Mouse (Mus musculus): ENCODE measurements at regions not wholly inside any gene's neighbourhood (a gene's known extent, or its start where the extent isn't known, plus 50 kb on each side); places are given as distances from the start of the nearest gene placed in this dataset.
"Not testable (repeated sequence)": the region's sequence is repeated elsewhere in the genome, so short reads cannot be mapped to it uniquely, and the experiment has no call there.

- DNase-seq (ENCODE audit: extremely low spot score in 1 of 2, low spot score in 1 of 2) = no peak
Measured at GRCm38 (mm10) chr17:26335551-26335950, 79.1 kb upstream of the Neurl1b start.

- DNase-seq (ENCODE audit: extremely low spot score in 1 of 2, low spot score in 1 of 2) = no peak
Measured at GRCm38 (mm10) chr17:26336011-26336410, 78.6 kb upstream of the Neurl1b start.

DNA sequence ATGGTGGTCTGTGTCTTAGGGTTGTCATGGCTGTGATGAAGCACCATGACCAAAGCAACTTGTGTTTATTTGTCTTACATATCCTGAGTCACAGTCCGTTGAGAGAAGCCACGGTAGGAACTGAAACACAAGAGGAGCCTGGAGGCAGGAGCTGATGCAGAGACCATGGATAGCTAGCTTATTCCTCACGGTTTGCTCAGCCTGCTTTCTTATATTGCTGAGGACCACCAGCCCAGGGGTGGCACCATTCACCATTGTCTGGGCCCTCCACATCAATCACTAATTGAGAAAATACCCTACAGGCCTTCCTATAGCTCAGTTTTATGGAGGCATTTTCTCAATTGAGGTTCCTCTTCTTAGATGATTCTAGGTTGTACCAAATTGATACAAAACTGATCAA is 77.5 kb upstream of the Neurl1b start:
- no peak for DNase-seq (ENCODE audit: extremely low spot score in 1 of 2, low spot score in 1 of 2)

- DNase-seq (ENCODE audit: extremely low spot score in 1 of 2, low spot score in 1 of 2) = not testable (repeated sequence)
Measured at GRCm38 (mm10) chr17:26345436-26345835, 69.2 kb upstream of the Neurl1b start.

GRCm38 (mm10) chr17:26348116-26348515 is 66.5 kb upstream of the Neurl1b start:
- DNase-seq (ENCODE audit: extremely low spot score in 1 of 2, low spot score in 1 of 2) = no peak

DNA sequence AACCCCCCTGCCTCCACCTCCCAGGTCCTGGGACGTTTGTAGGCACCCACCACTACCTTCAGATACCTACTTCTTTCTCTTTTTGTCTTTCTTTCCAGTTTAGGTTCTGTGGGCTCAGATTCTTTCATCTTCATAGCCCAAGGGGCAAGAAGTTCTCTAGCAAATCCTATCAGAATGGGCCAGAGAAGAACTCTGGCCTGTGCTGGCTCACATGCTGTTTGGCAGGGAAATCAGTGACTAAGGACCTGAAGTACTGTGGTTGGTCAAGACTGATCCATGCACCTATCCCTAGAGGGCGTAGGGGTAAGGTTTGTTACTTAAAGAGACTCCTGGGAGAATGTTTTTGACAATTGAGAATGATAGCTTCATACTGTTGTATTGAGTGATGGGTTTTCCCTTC is 64.9 kb upstream of the Neurl1b start:
- DNase-seq (ENCODE audit: extremely low spot score in 1 of 2, low spot score in 1 of 2) = no peak

DNA sequence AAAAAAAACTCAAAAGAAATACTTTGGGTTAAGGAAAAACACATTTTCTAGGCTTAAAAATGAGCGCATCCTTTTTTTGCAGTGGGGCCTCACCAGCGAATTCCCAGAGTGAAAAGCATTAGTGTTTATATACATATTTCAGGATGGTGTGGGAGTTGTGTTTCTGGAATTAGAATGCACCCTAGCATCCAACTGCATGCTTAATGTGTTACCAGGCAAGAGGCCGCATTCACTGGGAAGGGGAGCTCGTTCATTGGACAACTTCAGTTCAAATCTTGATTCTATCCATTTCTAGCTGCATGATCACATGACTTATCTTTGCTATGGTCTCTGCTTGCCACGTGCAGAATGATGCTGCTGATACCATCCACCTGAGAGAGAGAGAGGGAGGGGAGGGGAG is 64.4 kb upstream of the Neurl1b start:
- DNase-seq (ENCODE audit: extremely low spot score in 1 of 2, low spot score in 1 of 2) = peak; percentile 60 to 63

GRCm38 (mm10) chr17:26351991-26352390 is 62.6 kb upstream of the Neurl1b start:
- DNase-seq (ENCODE audit: extremely low spot score in 1 of 2, low spot score in 1 of 2) = no peak

DNA sequence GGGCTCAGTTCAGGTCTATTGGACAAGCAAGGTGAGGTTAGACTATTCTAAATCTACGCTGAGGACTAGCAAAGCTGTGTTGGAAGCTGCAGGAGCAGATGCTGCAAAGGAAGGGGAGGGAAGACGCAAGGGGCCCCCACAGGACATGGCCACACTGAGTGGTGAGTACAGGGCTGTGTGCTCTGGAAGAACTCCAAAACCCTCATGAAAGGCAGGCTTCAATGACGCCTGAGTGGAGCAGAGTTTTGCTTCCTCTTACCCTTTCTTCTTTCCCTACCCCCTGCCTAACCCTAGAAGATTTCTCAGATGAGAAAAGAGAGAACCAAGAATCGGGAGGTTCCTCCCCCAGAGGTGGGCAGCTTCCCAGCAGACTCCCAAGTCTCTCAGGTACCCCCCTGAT is 61.9 kb upstream of the Neurl1b start:
- DNase-seq (ENCODE audit: extremely low spot score in 1 of 2, low spot score in 1 of 2) = no peak

DNA sequence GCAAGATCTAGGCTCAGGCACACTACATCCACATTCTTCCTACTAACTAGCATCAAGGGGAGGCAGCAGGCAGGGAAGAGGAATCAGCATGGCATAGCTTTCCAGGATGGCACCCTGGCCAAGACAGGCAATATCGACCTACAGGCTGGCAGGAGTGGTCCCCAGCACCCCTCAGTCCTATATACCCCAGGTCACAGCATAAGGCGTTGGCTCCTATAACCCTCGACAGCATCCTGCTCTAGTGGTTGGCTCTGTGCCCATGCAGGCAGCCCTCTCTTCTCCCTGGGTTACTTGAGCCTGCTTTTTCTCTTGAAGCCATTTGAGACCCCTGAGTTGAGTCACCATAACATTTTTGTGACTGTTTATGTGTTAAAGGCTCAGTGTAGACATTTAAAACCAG is 60.2 kb upstream of the Neurl1b start:
- no peak for DNase-seq (ENCODE audit: extremely low spot score in 1 of 2, low spot score in 1 of 2)

- DNase-seq (ENCODE audit: extremely low spot score in 1 of 2, low spot score in 1 of 2) = no peak
Measured at GRCm38 (mm10) chr17:26355301-26355700, 59.3 kb upstream of the Neurl1b start.

DNA sequence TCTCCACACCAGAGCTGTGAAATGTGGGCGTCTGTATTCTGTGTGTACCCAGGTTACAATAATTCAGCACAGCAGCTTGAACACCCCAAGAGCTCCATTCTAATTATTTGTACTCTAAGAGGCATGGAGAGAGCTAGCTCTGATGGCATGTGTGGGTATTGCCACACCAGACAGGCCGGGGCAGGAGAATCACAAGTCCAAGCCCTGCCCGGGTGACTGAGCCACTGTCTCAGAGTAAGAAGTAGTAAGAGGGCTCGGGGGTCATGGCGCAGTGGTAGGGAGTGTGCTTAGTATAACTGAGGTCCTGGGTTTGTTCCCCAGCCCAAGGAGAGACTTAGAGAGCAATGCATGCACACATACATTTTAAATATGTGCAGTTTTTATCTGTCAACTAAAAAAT is 57.7 kb upstream of the Neurl1b start:
- DNase-seq (ENCODE audit: extremely low spot score in 1 of 2, low spot score in 1 of 2) = no peak

- DNase-seq (ENCODE audit: extremely low spot score in 1 of 2, low spot score in 1 of 2) = no peak
Measured at GRCm38 (mm10) chr17:26357784-26358183, 56.8 kb upstream of the Neurl1b start.

GRCm38 (mm10) chr17:26360711-26361110 is 53.9 kb upstream of the Neurl1b start:
- peak in 1 of 2 experiments; percentile 40 for DNase-seq (ENCODE audit: extremely low spot score in 1 of 2, low spot score in 1 of 2)

- DNase-seq (ENCODE audit: extremely low spot score in 1 of 2, low spot score in 1 of 2) = no peak
Measured at GRCm38 (mm10) chr17:26361420-26361819, 53.2 kb upstream of the Neurl1b start.

GRCm38 (mm10) chr17:26361992-26362391 is 52.6 kb upstream of the Neurl1b start:
- DNase-seq (ENCODE audit: extremely low spot score in 1 of 2, low spot score in 1 of 2) = peak in 1 of 2 experiments; percentile 41

DNA sequence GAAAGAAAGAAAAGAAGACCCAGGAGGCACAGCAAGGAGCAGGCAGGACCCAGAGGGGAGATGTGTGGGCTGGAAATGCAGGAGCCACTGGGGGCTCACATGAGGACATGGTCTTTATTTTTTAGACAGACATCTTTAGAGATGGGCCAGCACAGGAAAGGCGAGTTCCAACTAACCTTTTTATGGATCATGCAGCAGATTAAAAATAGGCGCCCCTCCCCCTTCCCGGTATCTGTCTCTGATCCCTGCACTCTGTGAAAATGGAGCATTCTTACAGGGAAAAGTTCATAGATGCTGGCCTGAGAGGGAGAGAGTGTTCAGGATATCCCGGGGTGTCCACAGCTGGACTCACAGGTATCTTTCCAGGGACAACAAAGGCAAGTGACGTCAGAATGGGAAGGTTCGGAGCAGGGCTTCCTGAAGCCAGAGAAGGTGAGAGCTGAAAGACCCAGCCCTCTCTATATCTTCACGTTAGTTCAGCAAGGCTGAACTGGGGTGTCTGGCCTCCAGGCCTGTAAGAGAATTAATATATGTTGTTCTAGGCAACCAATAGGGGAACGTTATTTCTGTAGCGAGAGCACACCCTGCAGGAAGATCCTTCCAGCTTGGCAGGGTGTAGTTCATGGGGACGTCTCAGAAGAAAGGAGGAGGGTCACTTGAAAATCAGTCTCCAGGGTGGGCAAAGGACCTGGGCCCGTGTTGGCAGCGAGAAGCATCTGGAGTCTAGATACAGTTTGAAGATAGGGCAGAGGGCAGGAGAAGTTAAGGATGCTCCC is 51.9 kb upstream of the Neurl1b start:
- DNase-seq (ENCODE audit: extremely low spot score in 1 of 2, low spot score in 1 of 2) = no peak

GRCm38 (mm10) chr17:26363853-26364532 is 50.6 kb upstream of the Neurl1b start:
- DNase-seq (ENCODE audit: extremely low spot score in 1 of 2, low spot score in 1 of 2) = no peak

All from frontal cortex, adult 2 months (tissue).